Mouse (Mus musculus) thymus, adult 2 months (tissue): ENCODE data around the gene Ror1. TPM values are rescaled to one million over a fixed set of nuclear protein-coding genes. Genes with fewer than 3 reads are reported as not detected.

ENCODE experiments used
- DNase-seq: peaks from one replicate; pipeline ENCODE4 v3.0.0; 2021
- H3K27ac ChIP-seq: fragments of 200-500 bp; 2 replicates; pipeline ENCODE4 v1.5.1; 2012; ENCODE audit warnings: low read length, control low read depth; ENCODE audit not compliant: control insufficient read depth, insufficient read depth
- H3K27me3 ChIP-seq: fragments of 200-500 bp; 2 replicates; pipeline ENCODE4 v1.6.1; 2012; ENCODE audit warnings: mild to moderate bottlenecking, low read length, moderate library complexity, mixed read lengths; ENCODE audit not compliant: control insufficient read depth, insufficient read depth
- H3K36me3 ChIP-seq: fragments of 200-500 bp; 2 replicates; pipeline ENCODE4 v1.6.1; 2012; ENCODE audit warnings: mild to moderate bottlenecking, low read length, moderate library complexity; ENCODE audit not compliant: control insufficient read depth, insufficient read depth
- H3K4me1 ChIP-seq: fragments of 200-500 bp; replicated peaks from 2 replicates; pipeline ENCODE4 v1.6.1; 2012; ENCODE audit warnings: low read length; ENCODE audit not compliant: control insufficient read depth, insufficient read depth
- H3K4me3 ChIP-seq: fragments of 200-500 bp; 2 replicates; pipeline ENCODE4 v1.5.1; 2012; ENCODE audit warnings: mild to moderate bottlenecking, low read length, control low read depth, moderate library complexity; ENCODE audit not compliant: control insufficient read depth, insufficient read depth
- CTCF ChIP-seq: fragments of 200-500 bp; IDR thresholded peaks from 2 replicates; pipeline ENCODE4 v1.5.1; 2012; ENCODE audit warnings: mild to moderate bottlenecking, control low read depth, low read length, moderate library complexity, borderline replicate concordance; ENCODE audit not compliant: control insufficient read depth, poor library complexity, insufficient read depth; ENCODE audit errors: extremely low read depth
- POLR2A ChIP-seq: fragments of 200-500 bp; IDR thresholded peaks from 2 replicates; pipeline ENCODE4 v1.6.1; 2012; ENCODE audit warnings: mild to moderate bottlenecking, low read length, control low read depth, moderate library complexity; ENCODE audit not compliant: control insufficient read depth, poor library complexity, insufficient read depth; ENCODE audit errors: extremely low read depth
- WGBS: fragments of 180-500 bp; shearing (Covaris S2); methylation state at CpG from one replicate; pipeline ENCODE4 v1.1.7; 2018; 5-methylcytosine and 5-hydroxymethylcytosine counted together
- polyA plus RNA-seq: library from polyadenylated mRNA; depleted of rRNA; stranded (reverse); fragments of >200 nt; gene quantifications from 2 replicates; pipeline ENCODE4 v1.2.3, GENCODE M21; 2012

The Ror1 gene
- polyA plus RNA-seq, 1 experiment = 0.84 TPM

DNA sequence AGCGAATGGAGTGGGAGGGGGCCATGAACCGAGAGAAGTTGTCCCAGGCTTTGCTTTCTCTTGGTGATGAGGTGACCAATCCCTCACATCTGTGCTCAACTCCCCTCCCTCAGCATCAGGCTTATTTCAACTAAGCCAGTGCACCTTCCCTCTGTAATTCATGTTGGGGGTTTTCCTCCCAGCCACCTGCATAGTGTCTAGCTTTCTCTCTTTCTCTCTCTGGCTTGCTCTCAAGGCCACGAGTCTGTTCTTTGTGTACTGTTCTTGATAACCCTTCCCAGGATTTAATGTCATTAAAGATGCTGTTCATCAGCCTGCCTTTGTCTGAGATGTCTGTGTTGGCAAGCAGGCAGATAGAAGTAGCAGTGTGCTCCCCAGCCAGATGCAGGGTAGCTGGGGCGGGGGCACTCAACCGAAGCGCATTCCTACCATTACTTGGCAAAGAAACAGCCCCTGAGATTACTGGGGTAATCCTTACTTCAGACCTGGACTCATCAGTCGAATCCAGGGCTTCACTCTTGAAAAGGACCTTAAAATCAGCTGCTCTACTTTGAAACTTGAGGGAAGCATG, 59.1 kb downstream of the Ror1 start:
- DNase-seq = no peak
- TF ChIP-seq CTCF (no peak), POLR2A (no peak)
- H3K36me3 ChIP-seq = no peaks in the 10 kb centered on the region
- no peaks in the 10 kb centered on the region for H3K27me3 ChIP-seq
- no peaks in the 10 kb centered on the region for H3K4me1 ChIP-seq
- no peak overlapping the region for H3K27ac ChIP-seq
- 89% methylated on average over 7 of the region's 7 CpGs for WGBS
- H3K4me3 ChIP-seq = no peak overlapping the region

DNA sequence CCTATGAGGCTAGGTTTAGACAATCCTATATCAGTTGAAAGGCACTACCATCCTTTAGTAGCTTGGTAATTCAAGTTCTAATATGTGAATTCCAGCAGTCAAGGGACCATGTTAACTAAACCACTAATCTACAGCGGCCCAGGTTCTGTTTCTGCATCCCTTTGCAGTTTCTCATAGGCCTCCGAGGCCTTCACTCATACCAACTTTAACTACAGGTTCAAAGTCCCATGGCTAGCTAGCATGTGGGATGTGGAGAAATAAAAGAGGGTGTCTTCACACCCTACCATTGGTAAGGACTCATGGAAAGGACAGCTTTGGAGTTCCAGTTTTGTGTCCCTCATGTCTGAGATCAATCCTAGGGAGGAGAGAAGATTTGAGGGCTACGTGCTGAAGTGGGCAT, 60.1 kb downstream of the Ror1 start:
- H3K27me3 ChIP-seq = no peaks in the 10 kb centered on the region
- H3K36me3 ChIP-seq = no peaks in the 10 kb centered on the region
- WGBS = 98% methylated on average over 3 of the region's 3 CpGs
- H3K4me1 ChIP-seq = no peaks in the 10 kb centered on the region
- TF ChIP-seq POLR2A (no peak), CTCF (no peak)
- no peak for DNase-seq
- no peak overlapping the region for H3K4me3 ChIP-seq
- no peak overlapping the region for H3K27ac ChIP-seq

- Histone ChIP-seq H3K4me1 (no peaks in the 10 kb centered on the region), H3K27ac (no peak overlapping the region), H3K27me3 (no peaks in the 10 kb centered on the region), H3K36me3 (no peaks in the 10 kb centered on the region), H3K4me3 (no peak overlapping the region)
- no peak for DNase-seq
- WGBS = 91% methylated on average over 5 of the region's 5 CpGs
- no peak for TF ChIP-seq POLR2A
- no peak for TF ChIP-seq CTCF
Observed at GRCm38 (mm10) chr4:100158401-100158800, 62.8 kb downstream of the Ror1 start.

- Histone ChIP-seq H3K36me3 (no peaks in the 10 kb centered on the region), H3K27me3 (no peaks in the 10 kb centered on the region), H3K4me1 (no peaks in the 10 kb centered on the region), H3K27ac (no peak overlapping the region), H3K4me3 (no peak overlapping the region)
- TF ChIP-seq POLR2A (no peak), CTCF (no peak)
- DNase-seq = no peak
Observed at GRCm38 (mm10) chr4:100160156-100160555, 64.6 kb downstream of the Ror1 start.

GRCm38 (mm10) chr4:100165790-100166189, 70.2 kb downstream of the Ror1 start:
- H3K4me3 ChIP-seq = no peak overlapping the region
- 94% methylated on average over 7 of the region's 7 CpGs for WGBS
- no peaks in the 10 kb centered on the region for H3K36me3 ChIP-seq
- no peaks in the 10 kb centered on the region; the same call in 1 of the 2 replicates for H3K4me1 ChIP-seq
- H3K27ac ChIP-seq = no peak overlapping the region
- no peaks in the 10 kb centered on the region for H3K27me3 ChIP-seq
- no peak for DNase-seq
- TF ChIP-seq CTCF = no peak
- TF ChIP-seq POLR2A = no peak

GRCm38 (mm10) chr4:100166871-100167270, 71.3 kb downstream of the Ror1 start:
- no peak overlapping the region for H3K27ac ChIP-seq
- H3K36me3 ChIP-seq = no peaks in the 10 kb centered on the region
- TF ChIP-seq CTCF = no peak
- no peak for TF ChIP-seq POLR2A
- no peak for DNase-seq
- H3K27me3 ChIP-seq = no peaks in the 10 kb centered on the region
- 94% methylated on average over 3 of the region's 3 CpGs for WGBS
- no peak overlapping the region for H3K4me3 ChIP-seq
- H3K4me1 ChIP-seq = no peaks in the 10 kb centered on the region; the same call in 1 of the 2 replicates

- Histone ChIP-seq H3K4me3 (no peak overlapping the region), H3K27ac (no peak overlapping the region), H3K36me3 (no peaks in the 10 kb centered on the region), H3K4me1 (no peaks in the 10 kb centered on the region; the same call in 1 of the 2 replicates), H3K27me3 (no peaks in the 10 kb centered on the region)
- DNase-seq = no peak
- TF ChIP-seq CTCF = no peak
- TF ChIP-seq POLR2A = no peak
- 93% methylated on average over 5 of the region's 5 CpGs for WGBS
Observed at GRCm38 (mm10) chr4:100169683-100170082, 74.1 kb downstream of the Ror1 start.
